Mouse (Mus musculus) lung, adult 2 months (tissue): ENCODE results near the gene Gpr108.

ENCODE experiments used
- CTCF ChIP-seq: fragments of 200-500 bp; IDR thresholded peaks from 2 replicates; pipeline ENCODE4 v1.5.1; 2011; ENCODE audit warnings: mild to moderate bottlenecking, low read length, control low read depth; ENCODE audit not compliant: insufficient read depth
- POLR2A ChIP-seq: fragments of 200-500 bp; IDR thresholded peaks from 2 replicates; pipeline ENCODE4 v1.6.1; 2011; ENCODE audit warnings: low read depth, mild to moderate bottlenecking, control low read depth, low read length, borderline replicate concordance; ENCODE audit errors: extremely low read depth

- TF ChIP-seq POLR2A (no peak), CTCF (peak; percentile 83)
These were observed 28.4 kb upstream of the Gpr108 start for GRCm38 (mm10) chr17:57276634-57277121.
